Mouse (Mus musculus): ENCODE data around the gene Ccdc177.
"Not testable (repeated sequence)": the region's sequence is repeated elsewhere in the genome, so short reads cannot be mapped to it uniquely, and the experiment has no call there.

Ccdc177 gene

DNA sequence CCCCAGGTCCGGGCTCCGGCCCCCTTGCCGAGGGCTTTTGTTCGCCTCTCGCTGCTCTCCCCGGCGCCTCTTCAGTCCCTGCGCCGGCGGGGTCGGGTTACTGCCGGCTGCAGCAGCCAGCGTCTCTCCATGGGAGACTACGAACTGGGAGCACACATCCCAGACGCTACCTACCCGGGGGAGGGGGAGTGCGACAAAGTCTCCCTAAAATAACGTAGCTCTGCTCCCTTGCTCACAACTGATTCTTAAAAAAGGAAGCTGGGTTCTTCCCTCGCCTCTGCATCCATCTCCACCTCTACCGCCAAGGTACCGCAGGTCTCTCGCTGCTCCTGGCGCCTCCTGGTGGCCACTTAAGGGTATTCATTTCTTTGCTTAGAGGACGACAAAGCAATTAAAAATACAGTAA, at the start of gene Ccdc177:
Gene Ccdc177, minus strand, starts transcription at position 292 of the 406 bp plus-strand sequence.
- DNase-seq = peak; percentile 90

DNA sequence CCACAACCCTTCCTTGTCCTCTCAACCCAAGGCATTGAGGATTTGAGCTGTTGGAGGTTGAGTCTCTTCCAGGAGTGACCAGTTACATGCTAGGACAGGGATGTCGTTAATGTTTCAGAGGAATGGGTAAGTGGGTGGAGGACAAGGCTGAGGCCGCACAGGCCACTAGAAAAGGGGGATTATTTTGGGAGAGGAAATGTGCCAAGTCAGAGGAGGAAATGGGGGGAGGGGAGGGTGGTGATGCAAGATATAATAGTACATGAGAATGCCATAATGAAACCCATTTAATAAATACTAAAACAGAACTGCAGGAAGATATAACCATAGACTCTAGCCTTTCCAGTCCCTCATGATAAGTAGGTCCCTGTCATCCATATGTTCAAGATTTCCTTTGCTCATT, 49.5 kb upstream of the Ccdc177 start:
- no peak for DNase-seq

DNA sequence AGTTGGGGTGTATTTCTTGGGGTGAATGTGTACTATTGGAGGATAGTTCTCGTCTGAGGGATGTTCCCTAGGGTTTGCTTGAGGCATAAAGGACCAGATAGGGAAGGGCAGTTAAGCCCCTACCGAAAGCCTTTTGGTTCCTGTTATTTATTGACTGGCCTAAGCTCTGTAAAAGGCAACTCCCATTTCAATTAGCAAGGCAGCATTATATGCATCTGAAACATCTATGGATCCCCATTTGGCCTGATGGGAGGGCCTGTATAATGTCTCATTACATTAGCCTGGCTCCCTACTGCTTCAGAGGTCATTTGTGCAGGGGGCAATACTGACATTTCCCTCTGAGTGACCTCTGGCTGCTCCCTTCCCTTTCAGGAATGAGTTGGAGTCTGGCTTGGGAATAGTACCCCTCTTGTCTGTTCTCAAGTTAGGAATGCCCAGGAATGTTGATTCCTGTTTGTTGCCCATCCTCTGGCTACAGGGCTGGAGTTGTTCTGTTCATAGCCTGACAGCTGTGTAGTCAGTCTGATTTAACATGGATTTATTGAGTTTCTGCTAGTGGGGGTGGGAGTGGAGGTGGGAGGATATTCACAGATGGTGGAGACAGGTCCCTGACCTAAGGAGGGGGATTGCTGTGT, 47.1 kb upstream of the Ccdc177 start:
- peak; percentile 42 for DNase-seq

DNA sequence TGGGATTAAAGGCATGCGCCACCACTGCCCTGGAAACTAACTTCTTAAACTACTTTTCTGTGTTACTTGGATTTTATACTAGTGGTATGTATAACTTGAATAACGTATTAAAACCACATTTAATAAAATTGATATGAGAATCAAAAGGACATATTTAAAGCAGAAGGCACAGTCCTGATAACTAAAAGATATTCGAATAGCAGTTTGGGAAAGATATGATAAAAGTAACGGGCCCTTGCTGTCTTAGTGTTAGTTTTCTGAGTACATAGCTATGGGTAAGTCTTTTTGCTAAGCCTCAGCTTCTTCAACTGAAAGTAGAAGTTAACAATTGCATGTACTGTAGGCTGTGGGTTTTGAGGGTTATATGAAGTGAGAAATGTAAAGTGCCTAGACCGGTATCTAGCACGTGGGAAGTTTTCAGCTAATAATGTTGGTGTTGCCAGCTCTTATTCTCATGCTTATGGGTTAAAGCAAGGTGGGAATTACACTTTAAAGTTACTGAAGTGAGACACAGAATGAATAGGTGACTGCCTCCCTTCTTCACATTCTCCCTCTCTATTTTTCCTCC, 44.5 kb upstream of the Ccdc177 start:
- no peak for DNase-seq

DNA sequence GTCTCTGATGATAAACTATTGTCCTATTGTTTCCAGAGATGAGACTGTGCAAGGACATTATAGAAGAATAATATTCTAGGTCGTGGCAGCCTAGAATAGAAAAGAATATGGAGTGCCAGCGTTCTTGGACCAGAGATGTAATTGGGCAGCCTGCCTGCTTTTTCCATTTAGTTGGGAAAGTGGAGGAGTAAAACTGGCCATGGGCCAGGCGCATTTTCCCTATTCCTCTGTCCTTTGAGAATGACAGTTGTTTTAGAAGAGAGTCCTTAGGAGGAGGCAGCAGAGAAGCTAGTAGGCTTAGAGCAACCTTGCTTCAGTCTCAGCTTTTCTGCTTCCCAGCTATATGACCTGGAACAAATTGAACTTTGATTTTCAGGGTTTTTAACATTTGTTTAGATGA, 43.4 kb upstream of the Ccdc177 start:
- DNase-seq = no peak

DNA sequence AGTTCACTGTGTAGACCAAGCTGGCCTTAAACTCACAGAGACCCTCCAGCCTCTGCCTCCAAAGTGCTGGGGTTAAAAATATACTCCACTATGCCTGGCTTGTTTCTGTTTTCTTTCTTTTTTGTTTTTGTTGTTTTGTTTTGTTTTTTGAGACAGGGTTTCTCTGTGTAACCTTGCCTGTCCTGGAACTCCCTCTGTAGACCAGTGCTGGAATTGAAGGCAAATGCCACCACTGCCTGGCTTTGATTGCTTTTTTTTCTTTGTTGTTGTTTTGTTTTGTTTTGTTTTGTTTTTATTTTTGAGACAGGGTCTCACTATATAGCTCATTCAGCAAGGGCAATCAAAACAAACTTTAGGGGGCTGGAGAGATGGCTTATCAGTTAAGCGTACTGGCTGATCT, 41.0 kb upstream of the Ccdc177 start:
- DNase-seq = no peak

DNA sequence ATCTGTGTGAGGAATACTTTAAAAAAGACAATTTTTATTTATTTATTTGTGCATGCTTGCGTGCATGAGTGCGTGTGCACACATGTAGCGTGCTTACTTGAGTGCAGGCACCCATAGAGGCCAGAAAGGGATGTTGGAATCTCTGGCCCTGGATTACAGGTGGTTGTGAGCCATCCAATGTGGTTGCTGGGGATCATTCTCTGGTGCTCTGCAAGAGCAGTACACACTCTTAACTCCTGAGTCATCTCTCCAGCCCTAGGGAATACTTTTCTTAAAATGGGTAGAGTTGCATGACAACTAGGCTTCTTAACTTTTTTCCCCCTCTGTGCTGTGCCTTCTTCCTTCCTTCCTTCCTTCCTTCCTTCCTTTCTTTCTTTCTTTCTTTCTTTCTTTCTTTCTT, 39.7 kb upstream of the Ccdc177 start:
- no peak for DNase-seq

DNA sequence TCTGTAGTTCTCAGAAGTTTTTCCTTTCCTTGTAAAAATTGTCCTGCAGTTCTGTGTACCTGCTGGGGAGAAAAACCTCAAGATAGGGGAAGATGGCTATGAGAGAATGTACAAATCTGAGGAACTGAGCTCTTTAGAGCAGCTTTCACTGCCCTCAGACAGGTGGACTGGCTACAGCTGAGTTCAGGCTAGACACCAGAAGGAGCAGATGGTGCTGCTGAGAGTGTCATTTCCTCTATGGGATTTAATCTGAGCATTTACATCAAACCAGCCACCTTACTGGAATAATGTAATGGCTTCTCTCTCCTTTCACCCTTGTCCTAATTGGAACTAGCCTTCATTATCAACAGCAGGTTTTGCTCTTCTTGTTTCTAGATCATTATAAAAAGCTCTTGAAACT, 37.8 kb upstream of the Ccdc177 start:
- DNase-seq = no peak

DNA sequence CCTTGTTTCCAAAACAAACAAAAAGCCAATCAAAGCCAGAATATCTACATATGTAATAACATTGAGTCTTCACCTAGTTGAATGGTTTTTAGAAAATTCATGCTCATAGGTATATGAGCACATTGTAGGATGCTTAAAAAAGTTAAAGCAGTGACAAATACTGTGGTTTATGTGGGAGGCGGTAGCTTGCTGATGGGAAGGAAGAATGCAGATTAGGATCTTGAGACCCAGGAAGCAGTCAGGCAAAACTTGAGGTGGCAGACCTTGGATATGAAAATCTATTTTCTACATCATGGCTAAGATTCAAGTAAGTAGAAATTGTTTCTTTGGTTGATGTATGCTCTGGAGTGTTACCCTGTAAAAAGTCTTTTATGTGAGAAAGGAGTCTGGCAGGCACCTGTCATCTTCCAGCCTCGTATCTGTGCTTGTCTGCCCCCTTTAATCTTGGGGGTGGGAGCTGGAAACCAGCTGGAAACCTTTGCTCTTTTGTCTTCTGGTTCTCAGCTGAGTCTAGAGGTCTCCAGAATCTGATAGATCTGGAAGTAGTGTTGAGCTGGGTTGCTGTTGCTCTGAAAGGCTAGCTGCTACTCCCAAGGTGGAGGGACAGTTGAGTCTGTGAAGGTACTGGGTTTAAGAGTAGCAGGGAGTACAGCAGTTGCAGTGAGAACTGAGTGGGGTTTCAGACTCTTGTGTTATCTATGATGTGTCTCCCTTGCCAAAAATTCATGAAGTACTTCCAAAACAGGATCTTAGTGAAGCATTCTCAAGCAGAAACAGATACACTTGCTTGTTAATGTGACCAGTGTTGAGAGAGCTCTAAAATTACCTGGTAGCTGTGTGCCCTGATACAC, 34.7 kb upstream of the Ccdc177 start:
- no peak for DNase-seq

DNA sequence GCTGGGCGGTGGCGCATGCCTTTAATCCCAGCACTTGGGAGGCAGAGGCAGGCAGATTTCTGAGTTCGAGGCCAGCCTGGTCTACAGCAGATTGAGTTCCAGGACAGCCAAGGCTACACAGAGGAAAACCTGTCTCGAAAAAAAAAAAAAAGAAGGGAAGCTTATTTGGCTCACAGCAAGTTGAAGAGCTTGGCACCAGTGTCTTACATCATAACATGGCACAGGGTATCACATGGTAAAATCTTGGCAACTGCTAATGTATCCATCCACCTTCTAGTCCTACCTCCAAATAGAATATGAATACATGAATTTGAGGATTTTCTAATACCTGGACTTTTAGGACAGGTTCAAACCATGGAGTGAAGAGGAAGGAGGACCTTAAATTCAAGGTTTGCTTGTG, 34.0 kb upstream of the Ccdc177 start:
- DNase-seq = no peak

DNA sequence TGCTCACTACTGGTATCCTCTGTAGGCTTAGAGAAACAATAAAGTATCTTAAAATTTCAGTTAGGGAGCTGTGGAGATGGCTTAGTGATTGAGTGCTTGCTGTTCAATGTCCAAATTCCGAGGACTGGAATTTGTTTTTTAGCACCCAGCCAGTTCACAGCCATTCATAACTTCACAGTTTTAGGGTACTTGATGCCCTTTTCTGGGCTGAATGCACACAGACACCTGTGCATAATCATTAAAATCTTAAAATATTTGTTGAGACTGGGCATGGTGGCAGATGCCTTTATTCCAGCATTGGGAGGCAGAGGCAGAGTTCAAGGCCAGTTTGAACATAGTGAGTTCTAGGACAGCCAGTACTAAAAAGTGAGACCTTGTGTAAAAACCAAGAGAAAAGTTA, 33.0 kb upstream of the Ccdc177 start:
- DNase-seq = no peak

DNA sequence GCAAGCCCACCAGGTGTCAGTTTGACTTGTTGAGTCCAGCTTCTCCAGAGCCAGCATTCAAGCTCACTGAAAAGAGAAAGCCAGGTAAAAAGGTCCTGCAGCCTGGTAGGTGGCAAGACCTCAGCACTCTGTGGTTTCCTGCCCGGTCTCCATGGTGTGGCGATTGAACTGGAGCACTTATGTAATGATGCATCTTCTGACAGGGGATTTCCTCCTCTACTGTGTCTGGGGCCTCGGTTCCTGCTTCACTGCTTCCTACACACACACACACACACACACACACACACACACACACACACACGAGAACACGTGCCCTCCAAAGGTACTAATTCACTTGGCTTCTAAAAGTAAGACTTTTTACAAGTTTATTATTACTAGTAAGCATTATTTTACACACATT, 32.4 kb upstream of the Ccdc177 start:
- no peak for DNase-seq

DNA sequence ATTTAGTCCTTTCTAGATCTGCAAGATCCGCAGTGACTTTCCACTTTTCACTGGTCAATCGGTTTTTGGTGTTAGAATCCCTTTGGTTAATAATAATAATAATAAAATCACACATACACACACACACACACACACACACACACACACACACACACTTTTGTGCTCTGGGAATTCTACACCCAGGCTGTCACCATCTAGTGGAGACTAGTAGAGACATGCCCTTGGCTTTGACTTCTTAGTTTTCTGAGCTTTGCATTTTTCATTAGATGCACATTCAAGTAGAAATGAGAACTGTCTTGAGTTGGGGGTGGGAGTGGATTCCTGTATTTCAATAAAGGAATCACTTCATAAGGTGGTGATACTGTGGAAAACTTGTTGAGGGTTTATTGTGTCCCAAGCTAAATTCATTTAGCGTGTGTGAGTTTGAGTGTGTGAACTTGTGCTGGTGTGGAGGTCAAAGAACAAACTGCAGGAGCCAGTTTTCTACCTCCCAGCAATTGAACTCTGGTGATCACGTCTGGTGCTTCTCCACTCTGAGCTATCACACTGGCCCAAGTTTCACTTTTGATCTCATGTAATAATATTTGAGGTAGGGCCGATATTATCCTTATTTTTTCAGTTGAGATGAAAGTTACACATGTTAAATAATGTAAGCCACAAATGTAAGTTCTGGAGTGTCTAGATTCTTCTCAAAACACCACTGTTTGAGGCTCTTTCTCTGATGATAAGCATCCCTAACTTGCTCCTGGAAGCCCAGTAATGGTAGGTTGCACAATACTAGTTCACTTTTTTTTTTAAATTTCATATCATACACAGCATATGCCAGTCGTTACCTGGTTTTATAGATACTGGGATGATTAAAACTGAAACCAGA, 31.3 kb upstream of the Ccdc177 start:
- peak; percentile 56 for DNase-seq

DNA sequence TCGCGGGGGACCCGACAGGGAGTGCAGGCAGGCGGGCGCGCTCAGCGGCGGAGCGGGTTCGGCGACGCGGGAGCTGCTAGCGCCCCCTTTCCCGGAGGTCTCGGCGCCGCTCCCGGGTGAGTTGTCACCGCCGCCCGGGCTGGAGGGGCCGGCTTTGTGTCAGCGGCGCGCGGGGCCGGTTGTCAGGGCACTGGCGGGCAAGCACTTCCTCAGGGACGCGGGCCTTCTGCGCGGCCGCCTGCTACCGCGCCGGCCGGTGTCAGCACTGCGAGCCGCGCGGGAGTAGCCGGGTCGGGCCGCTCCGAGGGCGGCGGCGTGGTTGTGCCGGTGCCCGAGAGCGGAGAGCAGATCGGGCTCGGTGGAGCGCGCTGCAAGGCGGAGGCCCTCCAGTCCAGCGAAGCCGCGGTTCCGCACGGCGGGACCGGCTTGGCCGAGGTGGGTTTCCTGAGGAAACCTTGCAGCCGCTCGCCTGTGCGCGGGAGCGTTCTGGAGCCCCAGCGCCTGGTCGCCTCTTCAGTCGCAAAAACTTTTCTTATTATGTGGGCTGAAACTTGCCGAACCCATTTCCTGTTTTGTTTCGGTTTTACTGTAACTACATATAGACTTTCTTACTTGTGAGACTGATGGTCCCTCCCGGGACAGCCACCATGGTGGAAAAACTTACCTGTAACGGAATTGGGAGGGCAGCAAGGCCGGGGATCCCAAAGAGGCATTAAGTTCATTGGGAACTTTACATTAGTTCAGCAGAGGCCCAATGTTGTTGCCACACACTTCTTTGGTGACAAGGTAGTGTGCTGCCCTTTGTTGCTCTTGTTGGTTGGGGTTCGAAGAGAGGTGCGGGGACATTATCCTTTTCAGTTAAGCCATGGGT, 30.4 kb upstream of the Ccdc177 start:
- peak; percentile 31 for DNase-seq

DNA sequence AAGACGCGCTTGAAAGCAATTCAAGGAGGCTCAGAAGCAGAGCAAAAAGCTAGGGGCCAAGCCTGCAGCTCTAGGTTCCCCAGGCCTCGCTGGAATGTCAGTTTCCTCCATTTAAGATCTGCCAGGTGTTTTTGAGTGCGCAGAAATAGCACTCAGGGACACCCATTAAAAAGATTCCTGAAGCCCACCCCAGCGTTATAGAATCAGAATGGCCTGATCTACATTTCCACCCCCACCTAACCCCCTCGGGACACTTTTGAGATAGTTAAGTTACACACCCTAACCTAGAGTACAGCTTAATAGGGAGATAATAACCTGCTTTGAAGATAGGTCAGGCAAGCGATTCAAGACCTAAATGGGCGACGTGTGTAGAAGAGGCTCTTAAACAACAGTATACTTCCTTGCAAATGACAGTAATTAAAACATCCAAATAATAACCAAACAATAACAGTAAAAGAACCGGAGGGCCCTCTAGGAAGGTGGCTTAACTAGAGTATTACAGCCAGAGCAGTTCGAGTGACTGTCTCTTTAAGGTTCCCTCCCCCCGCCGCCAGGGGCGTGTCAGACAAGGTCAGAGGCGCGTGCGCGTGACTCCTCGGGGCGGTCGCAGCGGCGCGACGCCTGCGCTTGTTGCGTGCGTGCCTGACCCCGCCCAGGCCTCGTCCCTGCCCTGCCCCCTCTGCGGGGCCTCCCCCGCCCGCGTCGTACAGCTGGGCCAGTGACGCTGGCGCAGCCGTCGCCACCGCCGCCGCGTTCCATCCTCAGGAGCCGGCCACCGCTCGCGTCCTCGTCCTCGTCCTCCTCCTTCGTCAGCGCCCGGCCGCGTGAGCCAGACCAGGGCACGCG, 29.6 kb upstream of the Ccdc177 start, which contains the start of gene Susd6:
Gene Susd6, plus strand, starts transcription at position 662 of the 846 bp plus-strand sequence.
- DNase-seq = peak; percentile 100

DNA sequence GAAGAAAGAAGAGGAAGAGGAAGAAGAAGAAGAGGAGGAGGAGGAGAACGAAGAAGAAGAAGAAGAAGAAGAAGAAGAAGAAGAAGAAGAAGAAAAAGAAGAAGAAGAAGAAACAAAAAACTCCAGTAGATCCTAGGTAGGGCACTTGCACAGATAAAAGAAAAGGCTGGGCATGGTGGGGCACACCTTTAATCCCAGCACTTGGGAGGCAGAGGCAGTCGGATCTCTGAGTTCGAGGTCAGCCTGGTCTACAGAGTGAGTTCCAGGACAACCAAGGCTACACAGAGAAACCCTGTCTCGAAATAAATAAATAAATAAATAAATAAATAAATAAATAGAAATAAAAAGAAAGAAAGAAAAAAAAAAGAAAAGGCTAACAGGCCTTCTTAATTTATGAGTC, 28.8 kb upstream of the Ccdc177 start:
- DNase-seq = not testable (repeated sequence)

DNA sequence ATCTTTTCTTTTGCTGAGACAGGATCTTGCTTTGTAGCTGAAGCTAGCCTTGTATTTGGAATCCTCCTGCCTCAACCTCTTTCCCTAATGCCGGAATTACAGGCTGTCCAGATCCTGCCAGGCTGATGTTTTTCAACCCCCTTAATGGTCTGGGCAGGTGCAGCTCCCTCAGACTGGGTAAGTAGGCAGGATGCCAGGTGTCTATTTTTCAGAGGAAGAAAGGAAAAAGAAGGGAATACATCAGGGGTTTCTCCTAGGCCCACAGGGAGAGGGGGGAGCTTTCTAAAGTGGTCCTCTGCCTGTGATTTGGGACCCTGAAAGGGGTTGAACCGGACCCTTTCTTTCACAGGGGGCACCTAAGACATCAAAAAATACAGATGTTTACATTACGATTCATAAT, 27.7 kb upstream of the Ccdc177 start:
- DNase-seq = no peak

DNA sequence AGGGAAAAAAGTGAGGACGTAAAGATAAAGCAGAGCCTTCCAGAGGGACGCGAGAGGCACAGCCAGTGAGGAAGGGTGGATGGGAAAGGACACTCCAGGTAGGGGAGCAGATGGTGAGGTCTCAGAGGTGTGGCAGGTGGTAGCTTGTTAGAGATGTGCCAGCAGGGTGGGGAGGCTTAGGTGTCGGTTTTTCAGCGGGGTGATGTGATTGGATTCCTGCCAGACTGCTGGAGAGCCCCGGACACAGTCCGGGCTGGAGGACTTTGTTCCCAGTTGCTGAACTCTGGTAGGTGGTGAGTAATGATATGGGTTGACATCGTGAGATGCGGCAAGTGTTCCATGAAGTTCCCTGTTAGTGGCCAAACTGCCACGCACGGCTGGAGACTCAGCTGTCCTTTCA, 27.1 kb upstream of the Ccdc177 start:
- DNase-seq = no peak

DNA sequence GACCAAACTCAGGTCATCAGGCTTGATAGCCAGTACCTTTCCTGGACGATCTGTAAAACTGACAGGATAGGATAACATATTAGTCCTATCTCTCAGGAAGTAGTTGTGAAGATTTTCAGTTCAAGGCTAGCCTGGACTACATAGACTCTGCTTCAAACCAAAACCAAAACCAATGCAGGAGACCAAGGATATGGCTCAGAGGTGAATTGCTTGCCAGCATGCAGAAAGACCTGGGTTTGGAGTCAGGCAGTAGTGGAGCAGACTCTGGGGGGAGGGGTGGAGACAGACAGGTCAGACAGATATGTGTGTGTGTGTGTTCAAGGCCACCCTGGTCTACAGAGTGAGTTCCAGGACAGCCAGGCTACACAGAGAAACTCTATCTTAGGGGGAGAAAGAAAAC, 26.1 kb upstream of the Ccdc177 start:
- no peak for DNase-seq

DNA sequence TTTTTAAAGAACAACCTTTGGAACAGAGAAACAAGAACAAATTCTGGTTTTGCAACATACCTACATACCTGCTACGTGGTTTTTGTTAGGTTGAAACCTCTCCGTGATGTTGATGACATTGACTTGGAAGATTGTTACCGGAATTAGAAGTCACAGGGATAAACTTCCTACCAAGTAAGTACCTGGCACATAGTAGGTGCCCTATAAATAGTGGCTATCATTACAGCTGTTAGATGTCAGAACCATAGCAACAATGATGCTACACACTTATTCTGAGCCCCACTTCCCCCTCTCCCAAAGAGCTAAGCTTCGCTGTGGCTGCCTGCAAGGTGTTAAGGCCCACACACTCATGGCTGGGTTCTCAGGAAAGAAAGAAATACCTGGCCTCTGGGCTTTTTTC, 25.1 kb upstream of the Ccdc177 start:
- DNase-seq = no peak

DNA sequence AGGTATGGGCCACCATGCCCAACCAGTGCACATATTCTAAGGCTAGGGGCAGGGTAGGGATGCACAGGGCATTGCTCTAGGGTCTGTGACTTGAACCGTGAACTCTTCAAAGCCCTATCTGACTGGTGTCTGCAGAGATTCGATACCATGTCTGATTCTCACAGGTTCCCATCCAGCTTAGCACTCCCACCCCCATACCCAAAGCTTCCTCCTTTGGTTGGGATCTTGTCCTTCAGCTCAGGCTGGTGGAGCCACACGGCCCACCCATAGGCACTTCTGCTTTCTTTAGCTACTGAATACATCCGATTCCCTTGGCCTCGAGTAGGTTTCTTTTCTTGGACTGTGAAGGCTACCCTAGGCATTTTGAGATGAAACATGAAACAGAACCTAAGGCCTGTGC, 24.5 kb upstream of the Ccdc177 start:
- DNase-seq = no peak

All from embryo, embryonic 11 days (tissue).